Mouse (Mus musculus): ENCODE results near the gene Plch2. TPM values are rescaled to one million over a fixed set of nuclear protein-coding genes. Genes with fewer than 3 reads are reported as not detected.

Gene Plch2
- polyA plus RNA-seq, 1 experiment from 2014 or later = 9.0 TPM

- no peak overlapping the region for H3K4me3 ChIP-seq (replicated peaks)
- H3K4me1 ChIP-seq (replicated peaks) = peaks cover 14% of the 10 kb centered on the region
- no peaks in the 10 kb centered on the region for H3K36me3 ChIP-seq
- no peak overlapping the region for H3K9ac ChIP-seq (replicated peaks)
- H3K4me2 ChIP-seq (replicated peaks) = no peak overlapping the region
- no peaks in the 10 kb centered on the region for H3K9me3 ChIP-seq
- no peaks in the 10 kb centered on the region for H3K27me3 ChIP-seq
- ATAC-seq = no peak
- WGBS = 85% methylated on average over 2 of the region's 2 CpGs
- no peak overlapping the region for H3K27ac ChIP-seq
Measured at GRCm38 (mm10) chr4:154934800-154935199, 121.8 kb downstream of the Plch2 start.

GRCm38 (mm10) chr4:154933306-154933907, 123.2 kb downstream of the Plch2 start:
- WGBS = 56% methylated on average over 13 of the region's 13 CpGs
- Histone ChIP-seq H3K9ac (replicated peaks) (no peak overlapping the region), H3K4me3 (replicated peaks) (no peak overlapping the region), H3K27me3 (no peaks in the 10 kb centered on the region), H3K27ac (no peak overlapping the region), H3K9me3 (no peaks in the 10 kb centered on the region), H3K36me3 (no peaks in the 10 kb centered on the region), H3K4me1 (replicated peaks) (peaks cover 14% of the 10 kb centered on the region), H3K4me2 (replicated peaks) (no peak overlapping the region)
- ATAC-seq = no peak

Other genes starting within 250 kb of the Plch2 start
- gene Ttc34, start 219.3 kb downstream of the Plch2 start, polyA plus RNA-seq (2015; fragmentation: Nextera tagmentation; extraction: Ambion mirVana) = 0.62 and 0.70 TPM in 2 replicates
- gene Mmel1, start 187.2 kb downstream of the Plch2 start, polyA plus RNA-seq (2015; fragmentation: Nextera tagmentation; extraction: Ambion mirVana) = 0.32 and 0.35 TPM in 2 replicates
- gene Fam213b, start 157.6 kb downstream of the Plch2 start, polyA plus RNA-seq (2015; fragmentation: Nextera tagmentation; extraction: Ambion mirVana) = 43.4 and 46.9 TPM in 2 replicates
- 0.40 TPM in 2 replicates for gene Tnfrsf14, start 128.2 kb downstream of the Plch2 start, polyA plus RNA-seq (2015; fragmentation: Nextera tagmentation; extraction: Ambion mirVana)
- gene Hes5, start 95.9 kb downstream of the Plch2 start, polyA plus RNA-seq (2015; fragmentation: Nextera tagmentation; extraction: Ambion mirVana) = 291 and 346 TPM in 2 replicates
- 42.0 and 43.3 TPM in 2 replicates for gene Pank4, start 92.7 kb downstream of the Plch2 start, polyA plus RNA-seq (2015; fragmentation: Nextera tagmentation; extraction: Ambion mirVana)
- 19.6 and 21.8 TPM in 2 replicates for gene Pex10, start 10.2 kb upstream of the Plch2 start, polyA plus RNA-seq (2015; fragmentation: Nextera tagmentation; extraction: Ambion mirVana)
- gene Rer1, start 29.6 kb upstream of the Plch2 start, polyA plus RNA-seq (2015; fragmentation: Nextera tagmentation; extraction: Ambion mirVana) = 121 and 124 TPM in 2 replicates
- gene Morn1, start 29.8 kb upstream of the Plch2 start, polyA plus RNA-seq (2015; fragmentation: Nextera tagmentation; extraction: Ambion mirVana) = 6.0 and 8.9 TPM in 2 replicates
- gene Ski, start 165.8 kb upstream of the Plch2 start, polyA plus RNA-seq (2015; fragmentation: Nextera tagmentation; extraction: Ambion mirVana) = 9.3 and 9.9 TPM in 2 replicates
- 91.2 and 92.7 TPM in 2 replicates for gene Faap20, start 193.0 kb upstream of the Plch2 start, polyA plus RNA-seq (2015; fragmentation: Nextera tagmentation; extraction: Ambion mirVana)